Mouse (Mus musculus): ENCODE results near the gene Atp5j2. TPM values are rescaled to one million over a fixed set of nuclear protein-coding genes. Genes with fewer than 3 reads are reported as not detected.
"Not testable (repeated sequence)": the region's sequence is repeated elsewhere in the genome, so short reads cannot be mapped to it uniquely, and the experiment has no call there.

Gene Atp5j2
- 487 and 540 TPM in 2 replicates for polyA plus RNA-seq (2014; fragmentation: Nextera tagmentation; extraction: Ambion mirVana)

DNA sequence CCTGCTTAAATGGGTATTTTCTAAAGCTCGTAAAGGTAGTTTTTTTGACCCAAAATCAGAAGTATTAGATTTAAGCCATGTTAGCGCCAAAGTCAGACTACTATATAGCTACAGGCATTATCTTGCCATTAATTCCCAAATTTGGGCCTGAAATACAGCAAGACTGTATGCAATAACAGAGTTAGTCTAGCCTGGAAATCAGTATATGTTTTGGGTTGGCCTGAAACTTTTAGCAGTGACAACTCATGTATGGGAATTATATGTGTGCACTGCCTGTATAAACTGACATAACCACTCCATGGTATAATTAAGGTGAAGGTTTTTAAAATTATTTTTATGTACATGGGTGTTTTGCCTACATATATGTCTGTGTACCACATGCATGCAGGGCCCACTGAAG, at the start of gene Atp5j2:
Gene Atp5j2, minus strand, starts transcription at position 101 of the 400 bp plus-strand sequence.
- H3K27ac ChIP-seq (ENCODE audit: low read depth, low read length) = peak within 1 kb of the TSS; percentile 80
- whole genome bisulfite sequencing = 71% methylated on average over 2 of the region's 2 CpGs
- peak within 1 kb of the TSS; percentile 84 for H3K4me2 ChIP-seq
- no peak for ATAC-seq (ENCODE audit: low FRiP score)
- H3K9ac ChIP-seq (ENCODE audit: low read length) = peak within 1 kb of the TSS; percentile 95
- peaks cover 7% of the 10 kb centered on the region for H3K4me1 ChIP-seq (ENCODE audit: control insufficient read depth, insufficient read depth, low read length)
- peaks cover 7% of the 10 kb centered on the region for H3K36me3 ChIP-seq (ENCODE audit: control insufficient read depth, insufficient read depth, low read length)
- peak within 1 kb of the TSS; percentile 89 for H3K4me3 ChIP-seq (ENCODE audit: low read depth, low read length)
- no peaks in the 10 kb centered on the region for H3K27me3 ChIP-seq (ENCODE audit: control insufficient read depth, insufficient read depth, low read length)
- no peak for DNase-seq (ENCODE audit: low spot score, missing footprints)
- no peaks in the 10 kb centered on the region for H3K9me3 ChIP-seq (ENCODE audit: control insufficient read depth, low read length)

DNA sequence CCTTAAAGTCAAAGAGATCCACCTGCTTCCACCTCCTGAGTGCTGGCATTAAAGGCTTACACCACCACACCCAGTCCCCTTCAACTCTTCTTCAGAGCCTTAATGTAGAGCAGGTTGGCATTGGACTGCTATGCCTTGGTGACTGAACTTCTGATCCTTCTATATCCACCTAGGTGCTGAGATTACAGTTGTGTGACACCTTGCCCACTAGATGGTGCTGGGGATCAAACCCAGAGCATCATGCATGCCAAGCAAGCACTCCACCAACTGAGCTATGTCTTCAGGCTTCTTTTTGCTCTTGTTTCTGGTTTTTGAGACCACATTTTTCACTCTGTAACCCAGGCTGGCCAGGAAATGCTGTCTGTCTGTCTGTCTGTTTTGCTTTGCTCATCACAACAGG, 42.8 kb upstream of the Atp5j2 start:
- Histone ChIP-seq H3K9me3 (ENCODE audit: control insufficient read depth, low read length) (no peaks in the 10 kb centered on the region), H3K27ac (ENCODE audit: low read depth, low read length) (no peak overlapping the region), H3K4me3 (ENCODE audit: low read depth, low read length) (no peak overlapping the region), H3K36me3 (ENCODE audit: control insufficient read depth, insufficient read depth, low read length) (peaks cover 17% of the 10 kb centered on the region), H3K9ac (ENCODE audit: low read length) (no peak overlapping the region), H3K4me1 (ENCODE audit: control insufficient read depth, insufficient read depth, low read length) (peaks cover 7% of the 10 kb centered on the region), H3K4me2 (no peak overlapping the region), H3K27me3 (ENCODE audit: control insufficient read depth, insufficient read depth, low read length) (no peaks in the 10 kb centered on the region)
- DNase-seq (ENCODE audit: low spot score, missing footprints) (no peak), ATAC-seq (ENCODE audit: low FRiP score) (no peak)

DNA sequence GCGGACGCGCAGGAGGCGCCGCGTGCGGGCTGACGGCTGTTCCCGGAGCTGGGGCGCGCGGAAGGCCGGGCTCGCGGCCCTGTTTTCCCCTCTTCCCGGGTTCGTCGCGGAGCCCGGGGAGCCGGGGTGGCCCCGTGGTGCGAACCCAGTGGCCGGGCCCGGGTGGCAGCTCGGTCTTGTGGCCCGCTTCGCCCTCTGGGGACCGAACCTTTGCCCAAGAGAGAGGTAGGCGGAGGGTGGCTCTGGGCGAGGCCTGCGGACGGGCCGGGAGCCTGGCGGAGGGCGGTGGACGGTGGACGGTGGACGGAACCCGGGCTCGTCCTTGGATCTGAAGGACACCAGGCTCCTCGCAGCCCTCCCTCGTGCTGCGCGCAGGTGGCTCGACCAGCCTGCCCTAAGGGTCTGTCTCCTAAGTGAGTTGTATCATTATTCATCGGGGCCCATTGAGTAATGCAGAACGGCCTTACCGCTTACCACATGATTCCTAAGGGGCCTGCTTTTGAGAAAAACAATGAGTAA, 40.1 kb upstream of the Atp5j2 start:
- peak overlapping the region; percentile 98 for H3K4me3 ChIP-seq (ENCODE audit: low read depth, low read length)
- peak overlapping the region; percentile 73 for H3K27ac ChIP-seq (ENCODE audit: low read depth, low read length)
- DNase-seq (ENCODE audit: low spot score, missing footprints) = no peak
- peak; percentile 66 for ATAC-seq (ENCODE audit: low FRiP score)
- H3K36me3 ChIP-seq (ENCODE audit: control insufficient read depth, insufficient read depth, low read length) = peaks cover 17% of the 10 kb centered on the region
- H3K27me3 ChIP-seq (ENCODE audit: control insufficient read depth, insufficient read depth, low read length) = no peaks in the 10 kb centered on the region
- H3K4me2 ChIP-seq = peak overlapping the region; percentile 68
- H3K9ac ChIP-seq (ENCODE audit: low read length) = peak overlapping the region; percentile 86
- under 1% methylated on average over 49 of the region's 49 CpGs for WGBS
- H3K9me3 ChIP-seq (ENCODE audit: control insufficient read depth, low read length) = no peaks in the 10 kb centered on the region
- H3K4me1 ChIP-seq (ENCODE audit: control insufficient read depth, insufficient read depth, low read length) = peaks cover 7% of the 10 kb centered on the region

- peak within 1 kb of the TSS; percentile 86 for H3K9ac ChIP-seq (ENCODE audit: low read length)
- peaks cover 7% of the 10 kb centered on the region for H3K4me1 ChIP-seq (ENCODE audit: control insufficient read depth, insufficient read depth, low read length)
- no peaks in the 10 kb centered on the region for H3K27me3 ChIP-seq (ENCODE audit: control insufficient read depth, insufficient read depth, low read length)
- no peaks in the 10 kb centered on the region for H3K9me3 ChIP-seq (ENCODE audit: control insufficient read depth, low read length)
- peak within 1 kb of the TSS; percentile 73 for H3K27ac ChIP-seq (ENCODE audit: low read depth, low read length)
- H3K4me2 ChIP-seq = peak within 1 kb of the TSS; percentile 68
- DNase-seq (ENCODE audit: low spot score, missing footprints) (peak; percentile 99), ATAC-seq (ENCODE audit: low FRiP score) (peak; percentile 99)
- peaks cover 17% of the 10 kb centered on the region for H3K36me3 ChIP-seq (ENCODE audit: control insufficient read depth, insufficient read depth, low read length)
- under 1% methylated on average over 42 of the region's 42 CpGs for WGBS
- H3K4me3 ChIP-seq (ENCODE audit: low read depth, low read length) = peak within 1 kb of the TSS; percentile 98
These were observed 39.6 kb upstream of the Atp5j2 start, which contains the start of gene Zfp655 for GRCm38 (mm10) chr5:145231367-145231871. Gene Zfp655, plus strand, starts transcription at chr5:145231715.

GRCm38 (mm10) chr5:145230641-145231040, 38.8 kb upstream of the Atp5j2 start:
- no peak for ATAC-seq (ENCODE audit: low FRiP score)
- H3K9me3 ChIP-seq (ENCODE audit: control insufficient read depth, low read length) = no peaks in the 10 kb centered on the region
- H3K9ac ChIP-seq (ENCODE audit: low read length) = peak overlapping the region; percentile 86; the same call in 1 of the 2 replicates
- no peak overlapping the region for H3K27ac ChIP-seq (ENCODE audit: low read depth, low read length)
- no peaks in the 10 kb centered on the region for H3K27me3 ChIP-seq (ENCODE audit: control insufficient read depth, insufficient read depth, low read length)
- H3K4me1 ChIP-seq (ENCODE audit: control insufficient read depth, insufficient read depth, low read length) = peaks cover 7% of the 10 kb centered on the region
- peak overlapping the region; percentile 68 for H3K4me2 ChIP-seq
- H3K4me3 ChIP-seq (ENCODE audit: low read depth, low read length) = peak overlapping the region; percentile 98; the same call in 1 of the 2 replicates
- H3K36me3 ChIP-seq (ENCODE audit: control insufficient read depth, insufficient read depth, low read length) = peaks cover 15% of the 10 kb centered on the region
- WGBS = 84% methylated on average over 4 of the region's 4 CpGs
- DNase-seq (ENCODE audit: low spot score, missing footprints) = no peak

DNA sequence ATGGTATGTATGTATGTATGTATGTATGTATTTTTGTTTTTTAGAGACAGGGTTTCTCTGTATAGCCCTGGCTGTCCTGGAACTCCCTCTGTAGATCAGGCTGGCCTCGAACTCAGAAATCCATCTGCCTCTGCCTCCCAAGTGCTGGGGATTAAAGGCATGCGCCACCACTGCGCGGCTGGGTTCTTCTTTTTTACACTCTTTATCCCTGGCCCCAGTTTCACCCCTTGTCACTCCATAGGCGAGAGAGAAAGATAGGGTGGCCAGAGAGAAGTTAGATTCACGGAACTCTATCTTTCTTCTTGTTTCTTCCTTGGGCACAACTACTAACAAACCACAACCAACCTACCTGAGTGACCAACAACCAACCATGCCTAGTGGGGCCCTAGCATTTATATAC, 37.4 kb upstream of the Atp5j2 start:
- WGBS = 86% methylated on average over 6 of the region's 6 CpGs
- not testable (repeated sequence) for ATAC-seq (ENCODE audit: low FRiP score); H3K4me3 ChIP-seq (ENCODE audit: low read depth, low read length); H3K9ac ChIP-seq (ENCODE audit: low read length); H3K36me3 ChIP-seq (ENCODE audit: control insufficient read depth, insufficient read depth, low read length); DNase-seq (ENCODE audit: low spot score, missing footprints); H3K9me3 ChIP-seq (ENCODE audit: control insufficient read depth, low read length); H3K4me1 ChIP-seq (ENCODE audit: control insufficient read depth, insufficient read depth, low read length); H3K27me3 ChIP-seq (ENCODE audit: control insufficient read depth, insufficient read depth, low read length); H3K4me2 ChIP-seq; H3K27ac ChIP-seq (ENCODE audit: low read depth, low read length)

DNA sequence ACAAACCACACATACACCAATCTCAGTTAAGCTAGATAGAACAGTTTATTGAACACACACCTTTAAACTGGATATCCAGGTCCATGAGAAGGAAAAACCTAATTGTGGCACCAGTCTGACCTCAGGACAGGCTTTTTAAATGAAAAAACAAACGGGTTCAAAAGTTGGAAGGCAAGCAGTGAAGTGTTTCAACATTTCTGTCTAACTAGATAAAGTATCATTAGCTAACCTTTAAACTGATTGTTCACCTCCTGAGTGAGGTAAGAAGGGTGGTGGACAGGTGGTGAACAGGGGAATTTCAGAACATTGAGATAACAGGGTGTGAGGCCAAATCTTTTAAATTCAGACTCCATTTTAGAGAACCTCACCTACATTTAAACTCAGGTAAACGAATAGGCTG, 34.6 kb upstream of the Atp5j2 start:
- 57% methylated on average over 2 of the region's 2 CpGs for WGBS
- H3K36me3 ChIP-seq (ENCODE audit: control insufficient read depth, insufficient read depth, low read length) = no peaks in the 10 kb centered on the region; the same call in 1 of the 2 replicates
- H3K9ac ChIP-seq (ENCODE audit: low read length) = no peak overlapping the region
- H3K27me3 ChIP-seq (ENCODE audit: control insufficient read depth, insufficient read depth, low read length) = no peaks in the 10 kb centered on the region
- H3K9me3 ChIP-seq (ENCODE audit: control insufficient read depth, low read length) = no peaks in the 10 kb centered on the region
- no peak for ATAC-seq (ENCODE audit: low FRiP score)
- no peak overlapping the region for H3K4me2 ChIP-seq
- peaks cover 2% of the 10 kb centered on the region; the same call in 1 of the 2 replicates for H3K4me1 ChIP-seq (ENCODE audit: control insufficient read depth, insufficient read depth, low read length)
- H3K4me3 ChIP-seq (ENCODE audit: low read depth, low read length) = no peak overlapping the region
- DNase-seq (ENCODE audit: low spot score, missing footprints) = no peak
- H3K27ac ChIP-seq (ENCODE audit: low read depth, low read length) = no peak overlapping the region

GRCm38 (mm10) chr5:145223395-145223794, 31.5 kb upstream of the Atp5j2 start:
- Histone ChIP-seq H3K9ac (ENCODE audit: low read length) (no peak overlapping the region), H3K4me1 (ENCODE audit: control insufficient read depth, insufficient read depth, low read length) (no peaks in the 10 kb centered on the region), H3K4me3 (ENCODE audit: low read depth, low read length) (no peak overlapping the region), H3K9me3 (ENCODE audit: control insufficient read depth, low read length) (no peaks in the 10 kb centered on the region), H3K4me2 (no peak overlapping the region), H3K27me3 (ENCODE audit: control insufficient read depth, insufficient read depth, low read length) (no peaks in the 10 kb centered on the region), H3K27ac (ENCODE audit: low read depth, low read length) (no peak overlapping the region), H3K36me3 (ENCODE audit: control insufficient read depth, insufficient read depth, low read length) (peaks cover 13% of the 10 kb centered on the region)
- WGBS = 83% methylated on average over 12 of the region's 12 CpGs
- no peak for DNase-seq (ENCODE audit: low spot score, missing footprints)
- ATAC-seq (ENCODE audit: low FRiP score) = no peak

DNA sequence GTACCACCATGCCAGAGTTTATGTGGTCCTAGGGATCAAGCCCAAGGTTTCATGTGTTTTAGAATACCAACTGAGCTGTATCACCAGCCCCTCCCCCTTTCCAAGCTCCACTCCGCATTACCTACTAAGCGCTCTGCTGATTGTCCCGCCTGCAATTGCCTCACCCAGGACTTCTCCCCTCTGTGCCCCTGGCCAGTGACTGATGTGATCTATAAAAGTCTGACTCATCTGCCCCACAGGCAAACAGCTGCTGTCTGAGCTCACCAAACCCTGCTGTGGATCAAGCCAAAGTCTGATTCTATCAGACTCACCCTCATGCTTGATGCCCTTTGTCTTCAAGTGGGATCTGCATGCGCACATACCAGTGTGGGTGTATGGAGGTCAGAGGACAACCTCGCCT, 31.0 kb upstream of the Atp5j2 start:
- DNase-seq (ENCODE audit: low spot score, missing footprints) (no peak), ATAC-seq (ENCODE audit: low FRiP score) (no peak)
- Histone ChIP-seq H3K4me1 (ENCODE audit: control insufficient read depth, insufficient read depth, low read length) (no peaks in the 10 kb centered on the region), H3K36me3 (ENCODE audit: control insufficient read depth, insufficient read depth, low read length) (peaks cover 14% of the 10 kb centered on the region), H3K9ac (ENCODE audit: low read length) (no peak overlapping the region), H3K4me2 (no peak overlapping the region), H3K4me3 (ENCODE audit: low read depth, low read length) (no peak overlapping the region), H3K9me3 (ENCODE audit: control insufficient read depth, low read length) (no peaks in the 10 kb centered on the region), H3K27ac (ENCODE audit: low read depth, low read length) (no peak overlapping the region), H3K27me3 (ENCODE audit: control insufficient read depth, insufficient read depth, low read length) (no peaks in the 10 kb centered on the region)
- WGBS = 85% methylated on average over 5 of the region's 5 CpGs

Measured in midbrain, embryonic 11.5 days (tissue).